Mouse (Mus musculus): ENCODE measurements around the gene Brca2. TPM values are rescaled to one million over a fixed set of nuclear protein-coding genes. Genes with fewer than 3 reads are reported as not detected.

Gene Brca2
- polyA plus RNA-seq, 1 experiment from 2014 or later = 16.5 TPM

DNA sequence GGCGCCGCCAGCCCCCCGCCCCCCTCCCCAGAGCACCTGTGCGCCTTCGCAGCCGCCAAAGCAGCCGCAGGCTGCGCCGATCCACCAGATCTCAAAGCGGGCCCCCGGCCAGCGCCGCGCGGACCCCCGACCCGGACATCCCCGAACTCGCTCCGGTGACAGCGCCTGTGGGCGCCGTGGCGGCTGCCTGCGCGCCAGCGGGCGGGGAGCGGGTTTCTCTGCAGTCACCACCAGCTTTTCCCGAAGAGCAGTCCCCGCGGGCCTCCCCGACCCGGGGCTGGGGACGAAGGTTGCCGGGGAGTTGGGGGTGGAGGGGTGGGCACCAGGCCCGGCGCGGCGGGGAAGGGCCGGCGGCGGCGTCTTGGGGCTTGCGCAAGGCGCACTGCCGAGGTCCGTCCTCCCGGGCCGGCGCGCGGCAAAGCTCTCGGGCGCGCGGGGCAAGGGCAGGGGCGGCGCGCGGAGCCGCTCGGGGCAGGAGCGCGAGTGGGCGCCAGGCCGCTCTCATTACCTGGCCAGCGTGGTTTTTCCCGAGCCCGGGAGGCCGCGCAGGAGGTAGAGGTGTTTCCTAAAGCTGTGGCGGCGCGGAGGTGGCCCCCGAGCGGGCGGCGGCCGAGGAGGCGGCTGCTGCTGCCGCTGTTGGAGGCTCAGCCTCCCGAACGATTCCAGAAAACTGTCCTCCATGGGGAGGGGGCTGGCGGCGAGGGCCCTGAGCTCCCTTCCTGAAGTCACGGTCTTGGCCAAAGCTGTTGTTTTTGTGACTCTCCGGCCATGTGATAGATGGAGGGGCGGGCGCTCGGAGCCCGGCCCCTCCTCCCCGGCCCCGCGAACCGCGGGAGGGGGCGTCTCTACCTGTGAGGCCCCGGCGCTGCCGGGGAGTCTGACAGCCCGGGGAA lies 71.6 kb downstream of the Brca2 start:
- Histone ChIP-seq H3K27me3 (replicated peaks; ENCODE audit: control insufficient read depth, insufficient read depth, low read length) (peaks cover 10% of the 10 kb centered on the region; the same call in 1 of the 2 replicates), H3K9me3 (ENCODE audit: control insufficient read depth, low read length) (no peaks in the 10 kb centered on the region), H3K27ac (ENCODE audit: low read length) (no peak overlapping the region), H3K36me3 (ENCODE audit: control insufficient read depth, insufficient read depth) (no peaks in the 10 kb centered on the region), H3K4me1 (replicated peaks; ENCODE audit: control insufficient read depth, insufficient read depth, low read length) (peaks cover 15% of the 10 kb centered on the region), H3K9ac (replicated peaks; ENCODE audit: low read depth, low read length) (peak overlapping the region; percentile 73), H3K4me2 (ENCODE audit: low read length) (peak overlapping the region; percentile 95), H3K4me3 (replicated peaks; ENCODE audit: low read length) (peak overlapping the region; percentile 83)
- under 1% methylated on average over 100 of the region's 102 CpGs for whole genome bisulfite sequencing
- peak; percentile 78 for ATAC-seq

DNA sequence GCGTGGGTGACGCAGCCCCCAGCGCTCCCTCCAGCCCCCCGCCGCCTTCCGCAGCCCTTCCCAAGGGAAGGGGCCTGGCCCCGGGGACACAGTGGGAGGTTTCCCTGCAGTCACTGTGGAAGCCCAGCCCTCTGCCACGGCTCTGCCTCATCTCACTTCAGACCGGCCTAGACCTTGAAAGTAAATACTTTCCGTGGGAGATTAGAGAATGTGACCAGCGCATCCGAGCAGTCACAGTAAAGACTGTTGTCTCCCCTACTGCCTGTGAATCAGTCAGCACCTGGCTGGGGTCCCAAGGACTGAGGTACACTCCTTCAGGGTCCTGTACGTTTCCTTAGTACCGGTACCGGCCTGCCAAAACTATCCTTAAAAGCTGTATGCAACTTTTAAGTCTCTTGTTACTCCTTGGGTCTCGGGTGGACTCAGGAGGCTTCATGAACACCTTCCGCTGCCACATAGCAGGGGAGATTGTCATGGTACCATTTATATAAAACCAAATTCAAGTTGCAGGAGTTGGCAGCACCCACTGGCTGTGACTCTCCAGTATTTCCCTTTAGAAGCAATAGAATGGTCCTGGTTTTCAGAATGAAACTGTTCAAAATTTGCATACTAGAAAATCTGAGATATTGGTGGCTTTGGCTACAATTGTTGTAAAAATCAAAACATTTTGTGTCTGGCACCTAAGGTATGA lies 72.4 kb downstream of the Brca2 start:
- 6% methylated on average over 17 of the region's 17 CpGs for WGBS
- peak; percentile 72 for ATAC-seq
- peak overlapping the region; percentile 95 for H3K4me2 ChIP-seq (ENCODE audit: low read length)
- peaks cover 10% of the 10 kb centered on the region; the same call in 1 of the 2 replicates for H3K27me3 ChIP-seq (replicated peaks; ENCODE audit: control insufficient read depth, insufficient read depth, low read length)
- H3K4me1 ChIP-seq (replicated peaks; ENCODE audit: control insufficient read depth, insufficient read depth, low read length) = peaks cover 15% of the 10 kb centered on the region
- H3K36me3 ChIP-seq (ENCODE audit: control insufficient read depth, insufficient read depth) = no peaks in the 10 kb centered on the region
- peak overlapping the region; percentile 73 for H3K9ac ChIP-seq (replicated peaks; ENCODE audit: low read depth, low read length)
- H3K9me3 ChIP-seq (ENCODE audit: control insufficient read depth, low read length) = no peaks in the 10 kb centered on the region
- peak overlapping the region; percentile 83 for H3K4me3 ChIP-seq (replicated peaks; ENCODE audit: low read length)
- H3K27ac ChIP-seq (ENCODE audit: low read length) = no peak overlapping the region

DNA sequence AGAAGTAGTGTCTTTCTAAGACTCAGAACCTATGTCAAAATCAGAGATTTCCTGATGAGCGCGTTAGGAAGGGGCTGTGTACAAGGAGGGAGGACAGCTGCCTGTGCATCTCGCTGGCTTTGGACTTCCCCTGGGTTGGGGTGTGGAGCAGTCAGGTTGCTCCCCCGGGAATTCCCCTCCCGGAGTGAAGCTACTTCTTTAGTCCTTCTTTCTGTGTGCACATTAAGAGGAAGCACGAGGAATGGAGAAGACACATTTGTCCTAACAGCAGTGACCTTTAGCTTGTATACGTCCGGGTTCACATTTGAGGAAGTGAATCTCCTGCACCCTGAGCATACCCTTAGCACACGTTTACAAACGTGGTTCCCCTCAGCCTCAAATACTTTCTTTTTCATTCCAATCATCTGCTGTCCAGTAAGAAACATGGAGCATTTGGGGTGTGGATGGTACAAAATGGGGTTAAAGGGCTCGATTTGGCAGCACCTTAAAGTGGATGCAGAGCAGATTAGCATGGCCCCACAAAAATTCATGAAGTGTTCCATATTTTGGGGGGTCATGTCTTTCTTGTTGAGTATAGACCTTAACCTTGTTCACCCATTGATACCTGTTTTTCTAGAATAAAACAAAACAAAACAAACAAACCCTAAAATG lies 73.1 kb downstream of the Brca2 start:
- peaks cover 15% of the 10 kb centered on the region for H3K4me1 ChIP-seq (replicated peaks; ENCODE audit: control insufficient read depth, insufficient read depth, low read length)
- WGBS = 52% methylated on average over 11 of the region's 11 CpGs
- no peak overlapping the region for H3K9ac ChIP-seq (replicated peaks; ENCODE audit: low read depth, low read length)
- H3K27me3 ChIP-seq (replicated peaks; ENCODE audit: control insufficient read depth, insufficient read depth, low read length) = peaks cover 10% of the 10 kb centered on the region; the same call in 1 of the 2 replicates
- no peaks in the 10 kb centered on the region for H3K9me3 ChIP-seq (ENCODE audit: control insufficient read depth, low read length)
- no peak overlapping the region for H3K4me2 ChIP-seq (ENCODE audit: low read length)
- no peaks in the 10 kb centered on the region for H3K36me3 ChIP-seq (ENCODE audit: control insufficient read depth, insufficient read depth)
- H3K27ac ChIP-seq (ENCODE audit: low read length) = no peak overlapping the region
- no peak overlapping the region for H3K4me3 ChIP-seq (replicated peaks; ENCODE audit: low read length)
- ATAC-seq = no peak

- no peak within 1 kb of the TSS for H3K9ac ChIP-seq (replicated peaks; ENCODE audit: low read depth, low read length)
- H3K36me3 ChIP-seq (ENCODE audit: control insufficient read depth, insufficient read depth) = no peaks in the 10 kb centered on the region
- H3K4me2 ChIP-seq (ENCODE audit: low read length) = no peak within 1 kb of the TSS
- H3K9me3 ChIP-seq (ENCODE audit: control insufficient read depth, low read length) = no peaks in the 10 kb centered on the region
- H3K27ac ChIP-seq (ENCODE audit: low read length) = no peak within 1 kb of the TSS
- H3K4me1 ChIP-seq (replicated peaks; ENCODE audit: control insufficient read depth, insufficient read depth, low read length) = peaks cover 25% of the 10 kb centered on the region
- no peak for ATAC-seq
- no peak within 1 kb of the TSS for H3K4me3 ChIP-seq (replicated peaks; ENCODE audit: low read length)
- H3K27me3 ChIP-seq (replicated peaks; ENCODE audit: control insufficient read depth, insufficient read depth, low read length) = peaks cover 9% of the 10 kb centered on the region; the same call in 1 of the 2 replicates
- WGBS = 87% methylated on average over 7 of the region's 7 CpGs
Measured at GRCm38 (mm10) chr5:150597088-150597487, 74.7 kb downstream of the Brca2 start, which contains the start of gene N4bp2l1. TSS of gene N4bp2l1 (minus strand) at chr5:150597188.

DNA sequence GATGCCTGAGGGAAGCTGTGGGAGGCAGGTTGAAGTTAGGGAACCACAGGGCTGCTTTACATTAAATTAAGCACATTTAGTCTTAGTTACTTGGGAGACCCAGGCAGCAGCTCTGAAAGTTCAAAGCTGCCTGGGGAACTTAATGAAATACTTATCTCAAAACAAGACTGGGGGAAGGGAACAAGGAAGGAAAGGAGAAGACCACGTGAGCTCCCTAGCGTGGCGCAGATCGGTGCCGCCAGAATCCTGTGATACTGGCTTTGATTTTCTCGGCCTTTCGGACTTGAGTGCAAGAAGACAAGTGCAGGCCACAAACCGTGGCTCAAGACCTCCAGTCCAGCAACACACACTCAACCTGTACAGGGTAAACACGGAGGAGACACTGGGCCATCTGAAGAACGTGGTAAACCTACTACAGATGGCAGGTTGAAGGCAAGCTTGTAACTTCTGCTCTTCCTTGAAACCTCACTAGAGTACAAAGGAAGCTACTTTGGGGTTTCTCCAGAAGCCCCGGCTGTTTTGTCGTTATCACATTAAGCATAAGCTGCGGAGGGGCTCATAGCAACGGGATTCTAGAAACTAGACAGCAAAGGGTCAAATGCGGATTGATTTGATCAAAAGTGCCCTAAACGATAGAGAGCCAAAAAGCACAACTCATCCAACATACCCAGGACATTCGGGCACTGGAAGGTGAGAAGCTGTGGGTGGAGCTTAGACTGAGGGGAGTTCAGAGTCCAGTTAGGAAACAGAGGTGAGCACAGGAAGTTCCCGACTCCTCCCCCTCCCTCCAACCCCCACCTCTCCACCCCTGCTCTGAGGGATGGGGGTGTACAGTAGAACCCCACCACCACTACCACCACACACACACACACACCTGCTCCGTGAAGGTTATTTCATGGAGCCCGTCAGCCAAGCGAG lies 76.0 kb downstream of the Brca2 start:
- Histone ChIP-seq H3K27ac (ENCODE audit: low read length) (no peak overlapping the region), H3K36me3 (ENCODE audit: control insufficient read depth, insufficient read depth) (no peaks in the 10 kb centered on the region), H3K4me3 (replicated peaks; ENCODE audit: low read length) (no peak overlapping the region), H3K9ac (replicated peaks; ENCODE audit: low read depth, low read length) (no peak overlapping the region), H3K4me2 (ENCODE audit: low read length) (no peak overlapping the region), H3K4me1 (replicated peaks; ENCODE audit: control insufficient read depth, insufficient read depth, low read length) (peaks cover 17% of the 10 kb centered on the region), H3K27me3 (replicated peaks; ENCODE audit: control insufficient read depth, insufficient read depth, low read length) (peaks cover 2% of the 10 kb centered on the region; the same call in 1 of the 2 replicates), H3K9me3 (ENCODE audit: control insufficient read depth, low read length) (no peaks in the 10 kb centered on the region)
- ATAC-seq = no peak
- 69% methylated on average over 21 of the region's 21 CpGs for WGBS

- WGBS = 71% methylated on average over 13 of the region's 13 CpGs
- no peak overlapping the region for H3K27ac ChIP-seq (ENCODE audit: low read length)
Measured at GRCm38 (mm10) chr5:150599301-150600294, 77.2 kb downstream of the Brca2 start.

DNA sequence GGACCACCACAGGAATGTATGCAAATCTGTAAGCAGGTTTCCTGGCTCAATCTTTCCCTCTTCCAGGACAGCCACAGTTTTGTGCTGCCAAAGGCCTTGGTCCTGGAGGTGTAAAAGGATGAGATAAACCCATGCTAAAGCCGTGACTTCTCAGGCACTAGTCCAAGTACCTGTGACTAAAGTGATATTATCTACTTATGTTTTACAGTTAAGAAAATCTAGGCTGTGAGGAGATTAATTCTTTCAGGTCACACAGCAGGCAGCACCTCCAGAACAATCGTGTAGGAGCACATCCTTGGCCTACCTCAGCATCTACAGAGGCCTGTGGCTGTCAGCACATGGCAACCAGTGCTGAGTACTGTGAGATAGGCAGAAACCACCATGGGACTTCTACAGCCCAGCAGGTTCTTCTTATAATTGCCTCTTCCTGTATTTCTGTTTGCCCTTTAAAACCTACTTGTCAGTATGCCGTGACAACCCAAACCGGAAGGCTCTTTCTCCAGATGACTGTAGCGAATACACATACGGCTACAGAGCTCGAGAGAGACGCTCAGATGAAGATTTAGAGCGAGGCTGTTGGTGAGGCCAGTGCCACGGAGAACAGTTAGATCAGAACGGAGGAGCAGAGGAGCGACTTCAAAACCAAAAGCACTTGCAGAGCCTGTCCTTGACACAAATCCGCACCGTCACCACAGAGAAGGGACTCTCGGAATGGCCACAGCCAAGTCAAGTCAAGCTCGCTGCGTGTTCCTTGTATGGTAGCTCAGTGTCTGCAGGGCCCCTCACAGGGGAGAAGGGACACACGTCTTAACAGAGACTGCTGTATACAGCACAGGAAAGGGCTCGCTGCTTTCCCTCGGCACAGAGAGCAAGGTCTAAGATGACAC lies 78.4 kb downstream of the Brca2 start:
- Histone ChIP-seq H3K27ac (ENCODE audit: low read length) (no peak overlapping the region), H3K27me3 (replicated peaks; ENCODE audit: control insufficient read depth, insufficient read depth, low read length) (no peaks in the 10 kb centered on the region), H3K36me3 (ENCODE audit: control insufficient read depth, insufficient read depth) (0 out of 2 replicates have a peak, but pooled peaks cover 3% of the 10 kb centered on the region), H3K4me2 (ENCODE audit: low read length) (no peak overlapping the region), H3K9ac (replicated peaks; ENCODE audit: low read depth, low read length) (no peak overlapping the region), H3K4me3 (replicated peaks; ENCODE audit: low read length) (no peak overlapping the region), H3K9me3 (ENCODE audit: control insufficient read depth, low read length) (no peaks in the 10 kb centered on the region), H3K4me1 (replicated peaks; ENCODE audit: control insufficient read depth, insufficient read depth, low read length) (peaks cover 10% of the 10 kb centered on the region)
- ATAC-seq = 0 out of 2 replicates have a peak, but pooled peaks have one; percentile 8
- WGBS = 82% methylated on average over 20 of the region's 20 CpGs

More at GRCm38 (mm10) chr5:150599301-150600294, 77.2 kb downstream of the Brca2 start:
- H3K4me1 ChIP-seq (replicated peaks; ENCODE audit: control insufficient read depth, insufficient read depth, low read length) = peaks cover 14% of the 10 kb centered on the region
- H3K9me3 ChIP-seq (ENCODE audit: control insufficient read depth, low read length) = no peaks in the 10 kb centered on the region
- H3K27me3 ChIP-seq (replicated peaks; ENCODE audit: control insufficient read depth, insufficient read depth, low read length) = peaks cover 2% of the 10 kb centered on the region; the same call in 1 of the 2 replicates
- no peak overlapping the region for H3K4me3 ChIP-seq (replicated peaks; ENCODE audit: low read length)
- no peak overlapping the region for H3K9ac ChIP-seq (replicated peaks; ENCODE audit: low read depth, low read length)
- ATAC-seq = no peak
- no peak overlapping the region for H3K4me2 ChIP-seq (ENCODE audit: low read length)
- H3K36me3 ChIP-seq (ENCODE audit: control insufficient read depth, insufficient read depth) = 0 out of 2 replicates have a peak, but pooled peaks cover 3% of the 10 kb centered on the region
